Mouse (Mus musculus) layer of hippocampus, adult 9-10 months (tissue): ENCODE data around the gene Map3k21.

Experiments used
- DNase-seq: peaks from one replicate; pipeline ENCODE4 v3.0.0; 2022; ENCODE audit warnings: low spot score

Gene Map3k21

GRCm38 (mm10) chr8:125910365-125911228 lies at the start of gene Map3k21:
Map3k21 (plus strand) TSS chr8:125910450.
- DNase-seq, result no peak

GRCm38 (mm10) chr8:125866125-125866524 lies 44.1 kb upstream of the Map3k21 start:
- DNase-seq, result no peak

- DNase-seq, result no peak
These were observed 41.7 kb upstream of the Map3k21 start for GRCm38 (mm10) chr8:125868552-125868951.

- DNase-seq, result no peak
These were observed 40.5 kb upstream of the Map3k21 start for GRCm38 (mm10) chr8:125869739-125870138.

GRCm38 (mm10) chr8:125870179-125870702 lies 40.0 kb upstream of the Map3k21 start:
- no peak for DNase-seq

GRCm38 (mm10) chr8:125870821-125871321 lies 39.4 kb upstream of the Map3k21 start:
- DNase-seq, result peak; percentile 65

GRCm38 (mm10) chr8:125872501-125873249 lies 37.6 kb upstream of the Map3k21 start:
- DNase-seq, result no peak

GRCm38 (mm10) chr8:125873250-125873534 lies 37.1 kb upstream of the Map3k21 start:
- DNase-seq, result no peak

- DNase-seq, result no peak
These were observed 29.8 kb upstream of the Map3k21 start for GRCm38 (mm10) chr8:125880447-125880846.

- DNase-seq, result no peak
These were observed 22.7 kb upstream of the Map3k21 start for GRCm38 (mm10) chr8:125887549-125887948.

GRCm38 (mm10) chr8:125889920-125890319 lies 20.3 kb upstream of the Map3k21 start:
- DNase-seq, result no peak

- DNase-seq, result no peak
These were observed 12.9 kb upstream of the Map3k21 start for GRCm38 (mm10) chr8:125897388-125897787.

- no peak for DNase-seq
These were observed 12.1 kb upstream of the Map3k21 start, which contains the start of gene Pcnx2 for GRCm38 (mm10) chr8:125897868-125898788. Pcnx2 (minus strand) TSS chr8:125898317.

- DNase-seq, result no peak
These were observed 11.4 kb upstream of the Map3k21 start for GRCm38 (mm10) chr8:125898899-125899298.

GRCm38 (mm10) chr8:125901167-125901566 lies 9.1 kb upstream of the Map3k21 start:
- no peak for DNase-seq

GRCm38 (mm10) chr8:125902521-125902920 lies 7.7 kb upstream of the Map3k21 start:
- DNase-seq, result no peak

GRCm38 (mm10) chr8:125905341-125905740 lies 4.9 kb upstream of the Map3k21 start:
- no peak for DNase-seq

- no peak for DNase-seq
These were observed 2.9 kb upstream of the Map3k21 start for GRCm38 (mm10) chr8:125907311-125907710.

- no peak for DNase-seq
These were observed 437 bp upstream of the Map3k21 start for GRCm38 (mm10) chr8:125909661-125910364.

GRCm38 (mm10) chr8:125911229-125911580 lies 955 bp downstream of the Map3k21 start:
- DNase-seq, result no peak

- DNase-seq, result no peak
These were observed 3.0 kb downstream of the Map3k21 start for GRCm38 (mm10) chr8:125913206-125913605.
